Mouse (Mus musculus): ENCODE results near the gene Zfp454.

DNA sequence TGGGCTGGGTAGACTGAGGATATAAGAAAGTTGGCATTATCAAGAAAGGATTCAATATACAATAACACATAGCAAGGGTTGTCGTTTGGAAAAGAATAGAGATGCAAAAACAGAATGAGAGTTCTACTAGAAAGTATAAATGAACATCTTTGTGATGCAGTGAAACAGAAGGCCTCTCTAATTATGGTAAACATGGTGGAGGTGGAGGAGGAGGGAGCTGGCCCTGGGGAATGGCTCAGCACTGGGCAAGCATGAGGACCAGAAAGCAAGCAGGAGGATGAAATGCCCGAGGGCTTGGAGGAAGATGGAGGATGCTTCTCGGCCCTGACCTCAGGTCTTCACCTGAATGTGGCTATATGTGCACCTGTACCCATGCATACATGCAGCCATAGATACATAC, 27.0 kb upstream of the Zfp454 start:
- TF ChIP-seq GATA1 (IDR thresholded peaks at IDR 0.05; ENCODE audit: borderline replicate concordance, low read length) (no peak), FLI1 (IDR thresholded peaks at IDR 0.05; ENCODE audit: low read length) (no peak)
